Mouse (Mus musculus) intestine, embryonic 14.5 days (tissue): ENCODE data around the gene Apoc4. TPM values are rescaled to one million over a fixed set of nuclear protein-coding genes. Genes with fewer than 3 reads are reported as not detected.

ENCODE experiments used
- ATAC-seq: fragments of 200-750 bp; cut with Nextera tagmentation; replicated peaks from 2 replicates; pipeline ENCODE4 v1.8.0; 2017; ENCODE audit warnings: low read depth, moderate number of reproducible peaks, moderate TSS enrichment, moderate library complexity; ENCODE audit not compliant: low FRiP score, low TSS enrichment
- DNase-seq: peaks from one replicate; pipeline ENCODE4 v3.0.0-alpha.2; 2018; ENCODE audit warnings: low spot score
- H3K27ac ChIP-seq: fragments of 300-500 bp; sonication (generic); 2 replicates; pipeline ENCODE4 v1.5.1; 2014; ENCODE audit warnings: low read depth, mild to moderate bottlenecking, control low read depth
- H3K27me3 ChIP-seq: fragments of 300-500 bp; sonication (generic); replicated peaks from 2 replicates; pipeline ENCODE4 v1.6.1; 2014; ENCODE audit warnings: low read length, control low read depth; ENCODE audit not compliant: control insufficient read depth, insufficient read depth
- H3K36me3 ChIP-seq: fragments of 300-500 bp; sonication (generic); 2 replicates; pipeline ENCODE4 v1.6.1; 2014; ENCODE audit warnings: low read length, control low read depth; ENCODE audit not compliant: control insufficient read depth, insufficient read depth
- H3K4me1 ChIP-seq: fragments of 300-500 bp; sonication (generic); replicated peaks from 2 replicates; pipeline ENCODE4 v1.6.1; 2014; ENCODE audit warnings: low read length, control low read depth, mixed read lengths; ENCODE audit not compliant: control insufficient read depth, insufficient read depth
- H3K4me2 ChIP-seq: fragments of 300-500 bp; sonication (generic); 2 replicates; pipeline ENCODE4 v1.6.1; 2014; ENCODE audit warnings: low read length
- H3K4me3 ChIP-seq: fragments of 300-500 bp; sonication (generic); 2 replicates; pipeline ENCODE4 v1.5.1; 2014; ENCODE audit warnings: low read depth, low read length, control low read depth, mixed read lengths
- H3K9ac ChIP-seq: fragments of 300-500 bp; sonication (generic); 2 replicates; pipeline ENCODE4 v1.6.1; 2014; ENCODE audit warnings: mild to moderate bottlenecking, low read length
- H3K9me3 ChIP-seq: fragments of 300-500 bp; sonication (generic); 2 replicates; pipeline ENCODE4 v1.6.1; 2016; ENCODE audit warnings: low read length, control low read depth; ENCODE audit not compliant: control insufficient read depth
- WGBS: fragments of 180-500 bp; shearing (Covaris S2); extraction: QIAGEN DNeasy Blood & Tissue Kit; methylation state at CpG from one replicate; pipeline ENCODE4 v1.1.7; 2014; 5-methylcytosine and 5-hydroxymethylcytosine counted together
- polyA plus RNA-seq: library from polyadenylated mRNA; unstranded; fragments of >200 nt; fragmentation: Nextera tagmentation; extraction: Ambion mirVana; gene quantifications from 2 replicates; pipeline ENCODE4 v1.2.1, GENCODE M21; 2014

Apoc4 gene
- polyA plus RNA-seq, 1 experiment from 2014 or later = not detected

DNA sequence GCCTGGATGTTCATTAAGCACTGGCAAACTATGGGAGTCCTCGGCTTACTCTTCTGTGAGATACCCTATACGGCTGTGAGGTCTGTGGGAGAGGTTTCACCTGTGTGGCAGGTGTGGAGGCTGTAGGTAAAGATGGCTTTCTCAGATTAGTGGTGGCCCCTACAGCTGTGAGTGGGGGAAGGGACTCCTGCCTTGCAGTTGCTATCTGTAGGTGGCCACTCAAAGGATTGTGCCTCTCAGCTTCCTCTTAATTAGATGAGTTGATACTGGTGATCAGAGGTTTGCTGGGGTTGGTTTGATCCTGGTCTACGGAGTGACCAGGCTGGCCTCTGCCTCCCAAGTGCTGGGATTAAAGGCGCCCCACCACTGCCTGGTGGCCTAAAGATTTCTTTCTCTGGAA is 23.2 kb upstream of the Apoc4 start:
- Histone ChIP-seq H3K36me3 (peaks cover 35% of the 10 kb centered on the region), H3K4me1 (peaks cover 5% of the 10 kb centered on the region), H3K27me3 (no peaks in the 10 kb centered on the region), H3K4me2 (no peak overlapping the region), H3K4me3 (no peak overlapping the region), H3K9me3 (no peaks in the 10 kb centered on the region), H3K27ac (no peak overlapping the region), H3K9ac (no peak overlapping the region)
- 94% methylated on average over 4 of the region's 4 CpGs for WGBS
- ATAC-seq (no peak), DNase-seq (no peak)

DNA sequence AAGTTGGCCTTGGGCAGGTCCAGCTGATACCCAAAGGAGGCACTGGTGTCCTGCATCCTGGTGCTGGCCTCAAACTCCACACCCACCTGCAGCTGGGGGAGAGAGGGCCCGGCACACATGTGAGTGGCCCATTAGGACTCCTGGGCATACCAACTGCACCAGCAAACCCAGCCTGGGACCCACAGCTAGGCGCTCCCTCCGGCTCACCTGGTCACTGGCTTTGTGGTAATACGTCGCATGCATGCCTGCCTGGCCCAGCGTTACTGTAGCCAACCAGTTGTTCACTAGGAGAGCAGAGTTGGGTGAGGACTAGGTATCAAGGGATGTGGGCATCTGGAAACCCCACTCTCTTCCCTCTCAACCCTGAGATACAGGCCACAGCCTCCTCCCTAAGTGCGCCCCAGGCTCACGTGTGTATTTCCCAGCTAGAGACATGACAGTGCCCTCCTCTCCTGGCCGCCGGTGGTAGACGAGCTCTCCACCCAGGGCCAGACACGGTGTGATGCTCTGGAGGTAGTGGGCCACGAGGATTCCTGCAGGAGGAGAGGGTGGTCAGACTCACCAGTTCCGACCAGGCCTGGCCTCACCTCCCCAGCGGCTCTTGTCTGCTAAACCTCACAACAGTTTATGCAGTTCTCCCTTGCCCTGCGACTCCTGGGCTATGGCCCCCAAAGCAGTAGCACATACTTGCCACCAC is 21.7 kb upstream of the Apoc4 start:
- Histone ChIP-seq H3K9me3 (no peaks in the 10 kb centered on the region), H3K4me2 (no peak overlapping the region), H3K27me3 (no peaks in the 10 kb centered on the region), H3K36me3 (peaks cover 23% of the 10 kb centered on the region), H3K27ac (no peak overlapping the region), H3K9ac (no peak overlapping the region), H3K4me1 (peaks cover 20% of the 10 kb centered on the region), H3K4me3 (no peak overlapping the region)
- ATAC-seq = no peak
- no peak for DNase-seq
- 90% methylated on average over 16 of the region's 16 CpGs for WGBS

DNA sequence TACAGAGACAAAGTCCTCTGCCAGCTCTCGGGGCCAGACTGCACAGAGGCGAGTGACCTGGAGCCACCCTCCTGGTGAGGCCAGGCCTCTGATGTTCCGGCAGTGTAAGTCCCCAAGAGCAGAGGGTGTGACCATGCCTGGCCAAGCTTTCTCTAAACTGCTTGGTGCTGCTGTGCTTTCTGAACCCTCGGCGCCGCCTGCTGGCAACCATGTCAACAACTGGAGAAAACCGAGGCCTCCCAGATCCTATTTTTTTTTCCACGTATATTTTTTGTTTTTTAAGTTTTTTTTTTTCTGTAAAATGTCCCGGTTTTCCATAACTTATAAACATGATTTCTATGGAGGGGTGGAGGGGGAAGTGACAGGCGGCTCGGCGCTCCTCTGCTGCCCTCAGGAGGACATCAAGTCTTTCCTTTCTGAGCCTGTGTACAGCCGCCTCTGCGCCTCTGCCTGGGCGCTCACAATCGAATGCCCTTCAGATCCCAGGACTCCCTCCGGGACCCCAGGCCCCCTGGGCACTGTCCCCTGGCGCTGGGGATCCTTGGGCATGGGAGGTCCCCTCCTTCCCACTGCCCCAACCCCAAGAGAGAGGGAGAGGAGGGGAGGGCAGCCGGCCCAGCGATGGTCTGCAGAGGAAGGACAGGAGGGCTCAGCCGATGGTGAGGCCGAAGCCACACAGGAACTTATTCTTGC is 19.9 kb upstream of the Apoc4 start:
- no peaks in the 10 kb centered on the region for H3K9me3 ChIP-seq
- H3K9ac ChIP-seq = no peak overlapping the region
- no peak overlapping the region for H3K4me3 ChIP-seq
- WGBS = 30% methylated on average over 21 of the region's 22 CpGs
- H3K4me2 ChIP-seq = no peak overlapping the region
- H3K36me3 ChIP-seq = peaks cover 12% of the 10 kb centered on the region
- peaks cover 21% of the 10 kb centered on the region for H3K4me1 ChIP-seq
- DNase-seq (peak; percentile 83), ATAC-seq (peak; percentile 85)
- H3K27me3 ChIP-seq = no peaks in the 10 kb centered on the region
- peak overlapping the region; percentile 29; the same call in 1 of the 2 replicates for H3K27ac ChIP-seq

GRCm38 (mm10) chr7:19700299-19701068 is 19.2 kb upstream of the Apoc4 start:
- Histone ChIP-seq H3K4me3 (no peak overlapping the region), H3K36me3 (peaks cover 11% of the 10 kb centered on the region), H3K4me1 (peaks cover 21% of the 10 kb centered on the region), H3K27me3 (no peaks in the 10 kb centered on the region), H3K9me3 (no peaks in the 10 kb centered on the region), H3K4me2 (no peak overlapping the region), H3K9ac (no peak overlapping the region), H3K27ac (no peak overlapping the region)
- WGBS = 55% methylated on average over 12 of the region's 12 CpGs
- ATAC-seq (peak; percentile 13; the same call in 1 of the 2 replicates), DNase-seq (no peak)

DNA sequence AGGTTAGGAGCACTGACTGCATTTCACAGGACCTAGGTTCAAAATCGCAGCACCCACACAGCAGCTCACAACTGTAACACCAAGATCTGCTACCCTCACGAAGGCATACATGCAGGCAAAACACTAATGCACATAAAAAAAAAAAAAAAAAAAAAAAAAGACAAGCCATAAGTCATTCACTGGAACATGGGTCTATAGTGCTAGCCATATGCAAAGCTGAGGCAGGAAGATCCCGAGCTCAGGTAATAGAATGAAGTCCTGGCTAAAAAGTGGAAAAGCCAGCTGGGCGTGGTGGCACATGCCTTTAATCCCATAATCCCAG is 18.5 kb upstream of the Apoc4 start:
- no peaks in the 10 kb centered on the region for H3K9me3 ChIP-seq
- no peak for ATAC-seq
- WGBS = 78% methylated on average over 4 of the region's 4 CpGs
- DNase-seq = no peak
- H3K4me1 ChIP-seq = peaks cover 21% of the 10 kb centered on the region
- H3K4me3 ChIP-seq = no peak overlapping the region
- no peak overlapping the region for H3K4me2 ChIP-seq
- H3K27me3 ChIP-seq = no peaks in the 10 kb centered on the region
- H3K9ac ChIP-seq = no peak overlapping the region
- H3K27ac ChIP-seq = no peak overlapping the region
- H3K36me3 ChIP-seq = peaks cover 11% of the 10 kb centered on the region

DNA sequence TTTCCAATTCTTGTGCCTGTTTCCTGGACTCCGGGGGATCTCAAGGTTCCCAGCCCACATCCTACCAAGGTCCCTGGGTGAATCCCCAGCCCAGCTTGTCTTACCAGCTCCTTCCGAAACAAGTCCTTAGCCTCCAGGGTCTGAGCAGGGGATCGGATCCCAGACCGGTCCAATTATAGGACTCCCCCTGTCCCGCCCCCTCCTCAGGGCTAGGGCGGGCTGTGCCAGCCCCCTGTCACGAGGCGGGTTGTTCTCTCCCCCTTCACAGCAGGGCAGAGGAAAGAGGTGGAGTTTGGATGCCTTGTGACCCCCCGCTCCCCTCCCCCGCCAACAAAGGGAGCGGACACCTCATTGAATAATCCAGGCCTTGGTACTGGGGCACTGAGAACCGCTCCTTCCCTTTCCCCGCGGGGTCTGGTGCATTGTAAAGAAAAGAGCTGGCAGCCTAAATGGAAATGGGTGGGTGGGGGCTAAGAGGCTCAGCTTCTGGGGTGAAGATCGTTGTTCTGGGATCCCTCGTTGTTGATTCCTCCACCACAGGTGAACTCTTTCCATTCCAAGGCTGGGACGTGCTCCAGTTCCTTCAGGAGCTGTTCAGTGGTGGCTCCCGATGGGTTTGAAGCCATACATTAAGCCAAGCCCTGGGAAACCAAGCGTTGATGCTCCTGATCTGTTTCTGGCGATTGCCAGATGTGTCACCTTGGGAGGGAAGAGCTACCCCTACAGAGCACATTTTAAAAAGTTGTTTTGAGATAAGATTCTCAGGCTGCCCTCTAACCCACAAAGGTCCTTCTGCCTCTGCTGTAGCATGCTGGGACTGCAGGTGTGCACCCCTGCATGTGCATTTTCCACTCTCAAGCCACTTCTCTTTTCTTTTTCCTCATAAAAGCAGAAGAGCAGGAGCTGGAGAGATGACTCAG is 17.9 kb upstream of the Apoc4 start, which contains the start of gene Apoe:
Apoe (minus strand) TSS at position 282 of the 920 bp plus-strand sequence.
- Histone ChIP-seq H3K27me3 (no peaks in the 10 kb centered on the region), H3K9ac (peak within 1 kb of the TSS; percentile 46), H3K36me3 (peaks cover 11% of the 10 kb centered on the region), H3K9me3 (no peaks in the 10 kb centered on the region), H3K4me1 (peaks cover 21% of the 10 kb centered on the region), H3K4me3 (peak within 1 kb of the TSS; percentile 35), H3K4me2 (peak within 1 kb of the TSS; percentile 52), H3K27ac (no peak within 1 kb of the TSS)
- 5% methylated on average over 20 of the region's 20 CpGs for WGBS
- peak; percentile 67 for DNase-seq
- ATAC-seq = no peak; the same call in 1 of the 2 replicates

- WGBS = 3% methylated on average over 28 of the region's 28 CpGs
- Histone ChIP-seq H3K4me1 (peaks cover 24% of the 10 kb centered on the region), H3K27ac (no peak overlapping the region), H3K27me3 (no peaks in the 10 kb centered on the region), H3K9ac (peak overlapping the region; percentile 46), H3K4me3 (peak overlapping the region; percentile 35), H3K4me2 (peak overlapping the region; percentile 52), H3K9me3 (no peaks in the 10 kb centered on the region), H3K36me3 (peaks cover 10% of the 10 kb centered on the region)
- DNase-seq (peak; percentile 71), ATAC-seq (no peak)
These were observed 16.9 kb upstream of the Apoc4 start for GRCm38 (mm10) chr7:19697949-19698906.
